In genomic region chr5:13955616-13956015, GRCm38 (mm10) we compare ENCODE assay signal across 21 mouse cellular contexts.
"Had no signal": no experiment of that assay in that cellular context is flagged by ENCODE, and none has a peak within 500 bp of the region (broad histone marks: within the 10 kb centered on the region; RNA-seq: fewer than 3 reads in every experiment).

No protein-coding gene starts in this region.

- DNase-seq: kidney, adult 2 months; kidney, postnatal 25 days; layer of hippocampus, adult 9-11 months; liver; lung, adult 18-20 months; lung, postnatal 10 days; lung, postnatal 36 days; right cerebral cortex, postnatal 25 days; thymus, adult 18-20 months; thymus, postnatal 36 days had no signal

- H3K4me3 ChIP-seq: layer of hippocampus, adult 2 months; limb, embryonic 10.5 days; limb, embryonic 13.5 days; liver, embryonic 12.5 days; liver, embryonic 15.5 days; lung, embryonic 15.5 days; megakaryocyte, embryonic 14.5 days; midbrain, embryonic 15.5 days had no signal

- ATAC-seq: intestine, postnatal 0 days; liver, embryonic 12.5 days; midbrain, embryonic 15.5 days had no signal

- H3K4me1 ChIP-seq: limb, embryonic 10.5 days; limb, embryonic 13.5 days; liver, embryonic 12.5 days; liver, embryonic 15.5 days; megakaryocyte, embryonic 14.5 days; midbrain, embryonic 15.5 days had no signal

- H3K27ac ChIP-seq: kidney, postnatal 0 days; layer of hippocampus, adult 2 months; limb, embryonic 10.5 days; limb, embryonic 13.5 days; liver, embryonic 12.5 days; liver, embryonic 15.5 days; lung, embryonic 15.5 days; midbrain, embryonic 15.5 days had no signal

- H3K27me3 ChIP-seq: limb, embryonic 13.5 days; liver, embryonic 12.5 days; liver, embryonic 15.5 days; lung, embryonic 15.5 days; megakaryocyte, embryonic 14.5 days; midbrain, embryonic 15.5 days had no signal

- H3K9me3 ChIP-seq: limb, embryonic 10.5 days; limb, embryonic 13.5 days; liver, embryonic 12.5 days; liver, embryonic 15.5 days; lung, embryonic 15.5 days; megakaryocyte, embryonic 14.5 days; midbrain, embryonic 15.5 days had no signal

- H3K36me3 ChIP-seq: limb, embryonic 10.5 days; limb, embryonic 13.5 days; liver, embryonic 12.5 days; liver, embryonic 15.5 days; lung, embryonic 15.5 days; midbrain, embryonic 15.5 days had no signal

- H3K4me2 ChIP-seq: limb, embryonic 13.5 days; liver, embryonic 12.5 days; liver, embryonic 15.5 days; lung, embryonic 15.5 days; midbrain, embryonic 11.5 days; midbrain, embryonic 15.5 days had no signal

- H3K9ac ChIP-seq: limb, embryonic 13.5 days; liver, embryonic 12.5 days; liver, embryonic 15.5 days; lung, embryonic 15.5 days; midbrain, embryonic 15.5 days had no signal
